Mouse (Mus musculus) intestine, embryonic 16.5 days (tissue): ENCODE data around the gene Slx1b. TPM values are rescaled to one million over a fixed set of nuclear protein-coding genes. Genes with fewer than 3 reads are reported as not detected.
"Not testable (repeated sequence)": the region's sequence is repeated elsewhere in the genome, so short reads cannot be mapped to it uniquely, and the experiment has no call there.

Experiments used
- ATAC-seq: fragments of 200-750 bp; cut with Nextera tagmentation; 2 replicates; pipeline ENCODE4 v1.8.0; 2017; ENCODE audit warnings: moderate TSS enrichment, moderate library complexity
- H3K27ac ChIP-seq: fragments of 300-500 bp; sonication (generic); 2 replicates; pipeline ENCODE4 v1.5.1; 2014; ENCODE audit warnings: mild to moderate bottlenecking, low read length
- H3K27me3 ChIP-seq: fragments of 300-500 bp; sonication (generic); replicated peaks from 2 replicates; pipeline ENCODE4 v1.6.1; 2014; ENCODE audit warnings: low read length, control low read depth, mixed read lengths; ENCODE audit not compliant: control insufficient read depth, insufficient read depth
- H3K36me3 ChIP-seq: fragments of 300-500 bp; sonication (generic); 2 replicates; pipeline ENCODE4 v1.6.1; 2014; ENCODE audit warnings: low read length, control low read depth; ENCODE audit not compliant: control insufficient read depth, insufficient read depth
- H3K4me1 ChIP-seq: fragments of 300-500 bp; sonication (generic); 2 replicates; pipeline ENCODE4 v1.6.1; 2014; ENCODE audit warnings: low read length, control low read depth, mixed read lengths; ENCODE audit not compliant: control insufficient read depth, insufficient read depth
- H3K4me2 ChIP-seq: fragments of 300-500 bp; sonication (generic); 2 replicates; pipeline ENCODE4 v1.6.1; 2014; ENCODE audit warnings: low read depth, low read length, control low read depth
- H3K4me3 ChIP-seq: fragments of 300-500 bp; sonication (generic); 2 replicates; pipeline ENCODE4 v1.5.1; 2014; ENCODE audit warnings: mild to moderate bottlenecking, low read length
- H3K9ac ChIP-seq: fragments of 300-500 bp; sonication (generic); 2 replicates; pipeline ENCODE4 v1.6.1; 2014; ENCODE audit warnings: low read depth, low read length
- H3K9me3 ChIP-seq: fragments of 300-500 bp; sonication (generic); 2 replicates; pipeline ENCODE4 v1.6.1; 2016; ENCODE audit warnings: low read length, control low read depth; ENCODE audit not compliant: control insufficient read depth
- WGBS: fragments of 180-500 bp; shearing (Covaris S2); extraction: QIAGEN DNeasy Blood & Tissue Kit; methylation state at CpG from one replicate; pipeline ENCODE4 v1.1.7; 2014; 5-methylcytosine and 5-hydroxymethylcytosine counted together
- polyA plus RNA-seq: library from polyadenylated mRNA; unstranded; fragments of >200 nt; fragmentation: Nextera tagmentation; extraction: Ambion mirVana; gene quantifications from 2 replicates; pipeline ENCODE4 v1.2.1, GENCODE M21; 2015

Slx1b gene
- polyA plus RNA-seq, 1 experiment from 2014 or later, result 8.9 TPM

DNA sequence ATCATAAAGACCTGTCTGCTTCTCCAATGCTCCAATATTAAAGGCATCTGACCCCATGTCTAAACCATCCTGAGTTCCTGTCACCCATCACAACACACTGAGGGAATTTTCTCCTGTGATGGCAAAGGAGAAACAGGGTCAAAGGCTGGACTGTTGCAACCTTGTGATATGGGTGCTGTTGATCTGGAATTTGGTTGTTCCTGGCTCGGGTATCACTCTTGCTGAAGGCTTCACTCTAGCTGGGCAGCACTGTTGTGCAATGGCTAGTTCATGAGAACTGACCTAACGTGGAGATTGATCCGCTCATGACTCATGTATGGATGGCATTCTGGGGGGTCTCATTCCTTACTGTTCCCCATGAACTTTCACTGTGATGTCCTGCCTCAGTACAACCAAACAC lies 6.6 kb downstream of the Slx1b start:
- no peak for ATAC-seq
- 77% methylated on average over 3 of the region's 3 CpGs for WGBS
- H3K4me1 ChIP-seq, result no peaks in the 10 kb centered on the region
- H3K36me3 ChIP-seq, result peaks cover 8% of the 10 kb centered on the region; the same call in 1 of the 2 replicates
- no peak overlapping the region for H3K4me2 ChIP-seq
- H3K27ac ChIP-seq, result no peak overlapping the region
- H3K9me3 ChIP-seq, result no peaks in the 10 kb centered on the region
- H3K4me3 ChIP-seq, result no peak overlapping the region
- H3K9ac ChIP-seq, result no peak overlapping the region
- no peaks in the 10 kb centered on the region for H3K27me3 ChIP-seq

DNA sequence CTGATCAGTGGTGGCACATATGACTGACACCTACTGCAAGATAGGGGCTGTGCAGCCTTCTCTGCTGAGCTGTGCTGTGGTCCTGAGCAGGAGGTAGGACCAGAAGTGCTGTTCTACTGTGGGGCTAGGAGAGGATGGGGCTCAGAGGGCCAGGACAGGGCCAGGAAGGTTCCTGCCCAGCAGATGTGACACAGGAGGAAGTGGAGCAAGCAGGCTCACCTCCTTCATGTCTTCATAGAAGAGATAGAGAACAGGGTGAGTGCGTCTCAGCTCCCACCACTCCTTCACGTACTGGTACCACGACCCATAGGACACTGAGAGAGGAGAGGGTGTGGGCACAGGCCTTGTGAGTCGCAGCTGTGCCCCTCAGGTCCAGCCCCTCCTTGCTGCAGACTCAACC lies 7.4 kb downstream of the Slx1b start:
- H3K4me3 ChIP-seq, H3K36me3 ChIP-seq, H3K27ac ChIP-seq, H3K9ac ChIP-seq, H3K4me2 ChIP-seq, H3K4me1 ChIP-seq, ATAC-seq, H3K9me3 ChIP-seq, H3K27me3 ChIP-seq: not testable (repeated sequence)
- 73% methylated on average over 4 of the region's 4 CpGs for WGBS

DNA sequence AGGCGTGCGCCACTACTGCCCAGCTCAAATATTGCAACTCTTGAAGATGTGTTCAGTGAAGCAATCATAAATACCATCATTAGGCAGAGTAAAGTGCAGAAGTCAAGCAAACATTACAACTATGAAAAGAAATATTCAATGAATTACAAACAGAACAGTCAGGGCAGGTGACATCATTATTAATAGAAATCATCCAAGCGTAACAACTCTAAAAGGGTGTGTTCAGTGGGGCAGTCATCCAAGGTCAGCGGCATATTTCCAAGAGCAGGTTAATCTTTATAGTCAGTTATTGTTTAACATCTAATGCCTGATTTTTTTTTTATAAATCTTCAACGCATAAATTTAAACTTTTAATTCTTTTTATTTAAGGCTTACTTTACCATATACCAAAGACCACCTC lies 14.4 kb downstream of the Slx1b start:
- no peaks in the 10 kb centered on the region for H3K9me3 ChIP-seq
- peak; percentile 55; the same call in 1 of the 2 replicates for ATAC-seq

GRCm38 (mm10) chr7:126679683-126680082 lies 15.9 kb downstream of the Slx1b start:
- 83% methylated on average over 5 of the region's 5 CpGs for WGBS
- Histone ChIP-seq H3K27me3 (no peaks in the 10 kb centered on the region), H3K9me3 (no peaks in the 10 kb centered on the region), H3K4me1 (no peaks in the 10 kb centered on the region), H3K9ac (no peak overlapping the region), H3K36me3 (0 out of 2 replicates have a peak, but pooled peaks cover 2% of the 10 kb centered on the region), H3K4me3 (no peak overlapping the region), H3K27ac (no peak overlapping the region), H3K4me2 (no peak overlapping the region)
- ATAC-seq, result no peak

More for the DNA sequence above, 14.4 kb downstream of the Slx1b start:
- no peak overlapping the region for H3K4me3 ChIP-seq
- H3K27me3 ChIP-seq, result no peaks in the 10 kb centered on the region
- H3K36me3 ChIP-seq, result 0 out of 2 replicates have a peak, but pooled peaks cover 2% of the 10 kb centered on the region
- H3K9ac ChIP-seq, result no peak overlapping the region
- no peak overlapping the region for H3K27ac ChIP-seq
- H3K4me1 ChIP-seq, result no peaks in the 10 kb centered on the region
- WGBS, result 69% methylated on average over 5 of the region's 5 CpGs
- no peak overlapping the region for H3K4me2 ChIP-seq

DNA sequence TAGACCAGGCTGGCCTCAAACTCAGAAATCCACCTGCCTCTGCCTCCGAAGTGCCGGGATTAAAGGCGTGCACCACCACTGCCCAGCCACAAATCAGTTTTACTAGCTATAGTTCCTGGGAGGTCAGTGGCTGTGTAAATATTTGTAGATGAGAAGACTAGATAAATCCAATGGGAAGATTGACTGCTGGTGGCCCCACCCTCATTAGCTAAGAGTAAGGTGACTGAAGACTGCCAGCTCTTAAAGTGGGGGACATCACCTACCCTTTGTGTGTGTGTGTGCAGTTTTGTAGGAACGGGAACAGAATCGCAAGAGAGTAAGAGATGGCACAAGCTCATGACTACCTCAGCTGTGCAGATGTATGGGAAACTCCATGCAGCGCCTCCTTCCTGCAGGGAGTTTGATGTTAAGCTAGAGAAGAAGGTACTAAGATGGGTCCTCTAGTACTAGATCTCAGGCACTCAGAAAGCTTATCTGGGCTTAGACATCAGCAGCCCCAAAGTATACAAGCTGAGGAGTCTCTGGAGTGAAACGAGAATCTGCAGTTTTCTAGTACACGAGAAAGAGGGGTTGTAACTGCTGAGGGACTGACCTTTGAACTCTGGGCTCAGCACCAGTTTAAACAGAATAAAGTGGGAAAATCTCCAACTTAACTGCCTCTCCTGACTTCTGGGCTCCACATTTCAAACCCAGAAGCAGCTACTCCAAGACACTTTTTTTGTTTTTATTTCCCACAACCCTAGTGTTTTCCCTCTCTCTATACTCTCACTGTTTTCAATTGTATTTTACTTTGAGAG lies 16.8 kb downstream of the Slx1b start:
- no peaks in the 10 kb centered on the region for H3K4me1 ChIP-seq
- no peaks in the 10 kb centered on the region for H3K27me3 ChIP-seq
- no peak overlapping the region for H3K9ac ChIP-seq
- WGBS, result 46% methylated on average over 8 of the region's 8 CpGs
- no peak overlapping the region for H3K4me2 ChIP-seq
- no peak overlapping the region for H3K4me3 ChIP-seq
- 0 out of 2 replicates have a peak, but pooled peaks cover 2% of the 10 kb centered on the region for H3K36me3 ChIP-seq
- H3K9me3 ChIP-seq, result no peaks in the 10 kb centered on the region
- peak; percentile 37; the same call in 1 of the 2 replicates for ATAC-seq
- peak overlapping the region; percentile 27; the same call in 1 of the 2 replicates for H3K27ac ChIP-seq

DNA sequence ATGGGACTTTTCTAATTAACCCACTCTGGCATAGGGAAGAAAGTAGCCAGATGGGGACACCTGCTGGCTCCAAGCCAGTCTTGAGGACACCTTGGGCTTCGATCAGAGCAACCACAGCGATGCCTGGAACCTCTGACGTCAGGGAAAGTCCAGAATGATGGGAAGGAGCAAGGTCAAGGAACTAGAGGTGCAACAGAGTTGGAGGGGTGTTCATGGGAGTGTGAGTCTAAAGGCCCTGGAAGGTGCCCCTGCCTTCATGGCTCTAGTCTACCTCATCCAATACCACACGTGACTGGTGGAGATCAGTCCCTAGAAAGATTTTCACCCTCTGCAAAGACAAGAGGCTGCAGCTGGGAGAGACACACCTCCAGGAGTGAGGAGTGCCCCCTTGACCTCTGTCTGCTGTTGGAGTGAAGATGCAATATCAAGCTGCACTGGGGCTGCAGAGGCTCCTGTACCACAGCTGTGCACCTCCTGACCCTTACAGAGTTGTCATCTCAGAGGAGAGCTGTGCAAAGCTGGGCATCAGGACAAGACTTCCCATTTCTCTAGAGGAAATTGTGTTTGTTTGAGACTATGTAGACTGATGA lies 18.9 kb downstream of the Slx1b start:
- Histone ChIP-seq H3K4me2 (no peak overlapping the region), H3K36me3 (peaks cover 8% of the 10 kb centered on the region; the same call in 1 of the 2 replicates), H3K4me1 (no peaks in the 10 kb centered on the region), H3K4me3 (no peak overlapping the region), H3K9ac (no peak overlapping the region), H3K27ac (no peak overlapping the region), H3K27me3 (no peaks in the 10 kb centered on the region), H3K9me3 (no peaks in the 10 kb centered on the region)
- no peak for ATAC-seq
- WGBS, result 78% methylated on average over 4 of the region's 4 CpGs

DNA sequence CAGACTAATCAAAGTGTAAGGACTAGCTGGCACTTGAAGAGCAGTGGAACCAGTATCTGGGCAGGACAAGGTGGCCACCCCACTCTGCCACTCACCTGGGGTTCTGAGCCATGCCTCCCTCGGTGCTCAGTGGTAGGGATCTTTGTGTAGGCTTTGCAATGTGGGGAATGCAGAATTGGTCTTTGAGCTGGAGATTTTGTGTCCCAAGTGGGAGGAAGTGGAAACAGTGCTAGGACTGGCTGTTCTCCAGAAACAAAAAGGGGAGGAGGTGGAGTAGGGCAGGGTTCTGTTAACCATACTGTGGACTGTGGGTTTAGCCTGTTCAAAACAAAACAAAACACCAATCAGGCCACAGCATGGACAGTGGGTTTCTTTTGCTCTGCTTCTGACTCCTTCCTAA lies 19.4 kb downstream of the Slx1b start, which contains the start of gene Sult1a1:
Sult1a1 (minus strand) TSS at position 226 of the 400 bp plus-strand sequence.
- H3K9me3 ChIP-seq, result no peaks in the 10 kb centered on the region
- ATAC-seq, result peak; percentile 22; the same call in 1 of the 2 replicates
- WGBS, result 64% methylated on average over 1 of the region's 1 CpGs
- 0 out of 2 replicates have a peak within 1 kb of the TSS, but pooled peaks have one; percentile 7 for H3K27ac ChIP-seq
- no peaks in the 10 kb centered on the region for H3K4me1 ChIP-seq
- no peak within 1 kb of the TSS for H3K4me3 ChIP-seq
- H3K36me3 ChIP-seq, result peaks cover 9% of the 10 kb centered on the region; the same call in 1 of the 2 replicates
- no peak within 1 kb of the TSS for H3K9ac ChIP-seq
- no peak within 1 kb of the TSS for H3K4me2 ChIP-seq
- H3K27me3 ChIP-seq, result no peaks in the 10 kb centered on the region

- no peak for ATAC-seq
- WGBS, result 97% methylated on average over 8 of the region's 8 CpGs
- Histone ChIP-seq H3K9ac (no peak overlapping the region), H3K27me3 (no peaks in the 10 kb centered on the region), H3K9me3 (no peaks in the 10 kb centered on the region), H3K4me3 (no peak overlapping the region), H3K4me1 (no peaks in the 10 kb centered on the region), H3K4me2 (no peak overlapping the region), H3K36me3 (peaks cover 10% of the 10 kb centered on the region; the same call in 1 of the 2 replicates), H3K27ac (no peak overlapping the region)
These were observed 20.5 kb downstream of the Slx1b start for GRCm38 (mm10) chr7:126675104-126675503.

DNA sequence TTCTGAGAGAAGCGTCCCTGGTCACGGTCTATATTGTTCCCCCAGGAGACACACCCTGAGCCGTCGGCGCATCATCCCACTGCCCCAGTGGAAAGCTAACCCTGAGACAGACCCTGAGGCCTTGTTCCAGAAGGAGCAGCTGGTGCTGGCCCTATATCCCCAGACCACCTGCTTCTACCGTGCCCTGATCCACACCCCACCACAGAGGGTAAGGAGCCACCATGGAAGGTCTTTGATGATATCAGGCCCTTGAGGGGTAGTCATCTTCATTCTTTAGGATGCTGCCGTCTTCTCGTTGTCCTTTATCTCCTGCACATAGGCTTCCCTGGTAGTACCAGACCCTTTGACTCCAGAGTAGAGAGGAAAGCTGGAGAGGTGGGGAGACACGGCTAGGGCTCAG lies 23.5 kb downstream of the Slx1b start:
- ATAC-seq, result no peak
- 94% methylated on average over 9 of the region's 9 CpGs for WGBS
- H3K9me3 ChIP-seq, result no peaks in the 10 kb centered on the region
- no peaks in the 10 kb centered on the region for H3K27me3 ChIP-seq
- no peak overlapping the region for H3K4me2 ChIP-seq
- no peak overlapping the region for H3K4me3 ChIP-seq
- no peak overlapping the region for H3K27ac ChIP-seq
- peaks cover 8% of the 10 kb centered on the region; the same call in 1 of the 2 replicates for H3K36me3 ChIP-seq
- peaks cover 13% of the 10 kb centered on the region for H3K4me1 ChIP-seq
- H3K9ac ChIP-seq, result no peak overlapping the region
